Mouse (Mus musculus): Measurements from ENCODE around the gene Dab2ip. TPM values are rescaled to one million over a fixed set of nuclear protein-coding genes. Genes with fewer than 3 reads are reported as not detected.

Dab2ip gene
- polyA plus RNA-seq, 1 experiment, result 9.8 TPM

GRCm38 (mm10) chr2:35718662-35719061, 160.6 kb downstream of the Dab2ip start:
- Histone ChIP-seq H3K27ac (ENCODE audit: control insufficient read depth, insufficient read depth, low read depth, low read length, poor library complexity) (no peak overlapping the region), H3K4me1 (ENCODE audit: control insufficient read depth, insufficient read depth, low read length) (peaks cover 23% of the 10 kb centered on the region), H3K4me3 (replicated peaks; ENCODE audit: control insufficient read depth, low read depth, low read length) (no peak overlapping the region)
- 90% methylated on average over 9 of the region's 9 CpGs for WGBS
- TF ChIP-seq CTCF (IDR thresholded peaks at IDR 0.05; ENCODE audit: control insufficient read depth, insufficient read depth, low read length) (no peak), POLR2A (IDR thresholded peaks at IDR 0.05; ENCODE audit: borderline replicate concordance, control insufficient read depth, low read depth, low read length) (no peak)

- Histone ChIP-seq H3K4me3 (replicated peaks; ENCODE audit: control insufficient read depth, low read depth, low read length) (no peak overlapping the region), H3K27ac (ENCODE audit: control insufficient read depth, insufficient read depth, low read depth, low read length, poor library complexity) (no peak overlapping the region), H3K4me1 (ENCODE audit: control insufficient read depth, insufficient read depth, low read length) (peaks cover 21% of the 10 kb centered on the region)
- WGBS, result 85% methylated on average over 12 of the region's 12 CpGs
- no peak for TF ChIP-seq CTCF (IDR thresholded peaks at IDR 0.05; ENCODE audit: control insufficient read depth, insufficient read depth, low read length)
- no peak for TF ChIP-seq POLR2A (IDR thresholded peaks at IDR 0.05; ENCODE audit: borderline replicate concordance, control insufficient read depth, low read depth, low read length)
Measured at GRCm38 (mm10) chr2:35719230-35720005, 161.4 kb downstream of the Dab2ip start.

- 92% methylated on average over 12 of the region's 12 CpGs for WGBS
- Histone ChIP-seq H3K27ac (ENCODE audit: control insufficient read depth, insufficient read depth, low read depth, low read length, poor library complexity) (no peak overlapping the region), H3K4me1 (ENCODE audit: control insufficient read depth, insufficient read depth, low read length) (peaks cover 21% of the 10 kb centered on the region), H3K4me3 (replicated peaks; ENCODE audit: control insufficient read depth, low read depth, low read length) (no peak overlapping the region)
- TF ChIP-seq POLR2A (IDR thresholded peaks at IDR 0.05; ENCODE audit: borderline replicate concordance, control insufficient read depth, low read depth, low read length) (no peak), CTCF (IDR thresholded peaks at IDR 0.05; ENCODE audit: control insufficient read depth, insufficient read depth, low read length) (no peak)
Measured at GRCm38 (mm10) chr2:35720104-35720503, 162.0 kb downstream of the Dab2ip start.

GRCm38 (mm10) chr2:35720550-35720949, 162.5 kb downstream of the Dab2ip start:
- H3K4me1 ChIP-seq (ENCODE audit: control insufficient read depth, insufficient read depth, low read length), result peaks cover 21% of the 10 kb centered on the region
- no peak for TF ChIP-seq CTCF (IDR thresholded peaks at IDR 0.05; ENCODE audit: control insufficient read depth, insufficient read depth, low read length)
- TF ChIP-seq POLR2A (IDR thresholded peaks at IDR 0.05; ENCODE audit: borderline replicate concordance, control insufficient read depth, low read depth, low read length), result no peak
- H3K27ac ChIP-seq (ENCODE audit: control insufficient read depth, insufficient read depth, low read depth, low read length, poor library complexity), result no peak overlapping the region
- 89% methylated on average over 13 of the region's 13 CpGs for WGBS
- H3K4me3 ChIP-seq (replicated peaks; ENCODE audit: control insufficient read depth, low read depth, low read length), result no peak overlapping the region

- WGBS, result 92% methylated on average over 9 of the region's 9 CpGs
- H3K27ac ChIP-seq (ENCODE audit: control insufficient read depth, insufficient read depth, low read depth, low read length, poor library complexity), result no peak overlapping the region
- no peak overlapping the region for H3K4me3 ChIP-seq (replicated peaks; ENCODE audit: control insufficient read depth, low read depth, low read length)
- peaks cover 21% of the 10 kb centered on the region for H3K4me1 ChIP-seq (ENCODE audit: control insufficient read depth, insufficient read depth, low read length)
- TF ChIP-seq CTCF (IDR thresholded peaks at IDR 0.05; ENCODE audit: control insufficient read depth, insufficient read depth, low read length), result no peak
- TF ChIP-seq POLR2A (IDR thresholded peaks at IDR 0.05; ENCODE audit: borderline replicate concordance, control insufficient read depth, low read depth, low read length), result no peak
Measured at GRCm38 (mm10) chr2:35720956-35721355, 162.9 kb downstream of the Dab2ip start.

- TF ChIP-seq CTCF (IDR thresholded peaks at IDR 0.05; ENCODE audit: control insufficient read depth, insufficient read depth, low read length) (no peak), POLR2A (IDR thresholded peaks at IDR 0.05; ENCODE audit: borderline replicate concordance, control insufficient read depth, low read depth, low read length) (no peak)
- Histone ChIP-seq H3K4me1 (ENCODE audit: control insufficient read depth, insufficient read depth, low read length) (peaks cover 19% of the 10 kb centered on the region), H3K4me3 (replicated peaks; ENCODE audit: control insufficient read depth, low read depth, low read length) (no peak overlapping the region), H3K27ac (ENCODE audit: control insufficient read depth, insufficient read depth, low read depth, low read length, poor library complexity) (no peak overlapping the region)
- 87% methylated on average over 9 of the region's 9 CpGs for WGBS
Measured at GRCm38 (mm10) chr2:35722821-35723220, 164.8 kb downstream of the Dab2ip start.

GRCm38 (mm10) chr2:35723267-35723666, 165.2 kb downstream of the Dab2ip start:
- 54% methylated on average over 6 of the region's 6 CpGs for WGBS
- Histone ChIP-seq H3K27ac (ENCODE audit: control insufficient read depth, insufficient read depth, low read depth, low read length, poor library complexity) (no peak overlapping the region), H3K4me1 (ENCODE audit: control insufficient read depth, insufficient read depth, low read length) (peaks cover 15% of the 10 kb centered on the region), H3K4me3 (replicated peaks; ENCODE audit: control insufficient read depth, low read depth, low read length) (no peak overlapping the region)
- TF ChIP-seq CTCF (IDR thresholded peaks at IDR 0.05; ENCODE audit: control insufficient read depth, insufficient read depth, low read length), result no peak
- TF ChIP-seq POLR2A (IDR thresholded peaks at IDR 0.05; ENCODE audit: borderline replicate concordance, control insufficient read depth, low read depth, low read length), result no peak

GRCm38 (mm10) chr2:35723691-35724090, 165.6 kb downstream of the Dab2ip start:
- TF ChIP-seq CTCF (IDR thresholded peaks at IDR 0.05; ENCODE audit: control insufficient read depth, insufficient read depth, low read length) (no peak), POLR2A (IDR thresholded peaks at IDR 0.05; ENCODE audit: borderline replicate concordance, control insufficient read depth, low read depth, low read length) (no peak)
- no peak overlapping the region for H3K27ac ChIP-seq (ENCODE audit: control insufficient read depth, insufficient read depth, low read depth, low read length, poor library complexity)
- H3K4me3 ChIP-seq (replicated peaks; ENCODE audit: control insufficient read depth, low read depth, low read length), result no peak overlapping the region
- WGBS, result 78% methylated on average over 7 of the region's 7 CpGs
- peaks cover 17% of the 10 kb centered on the region for H3K4me1 ChIP-seq (ENCODE audit: control insufficient read depth, insufficient read depth, low read length)
